ENCODE assay signal across 8 mouse cellular contexts in genomic region chr10:60002203-60002602, GRCm38 (mm10). TPM values are rescaled to one million over a fixed set of nuclear protein-coding genes. Genes with fewer than 3 reads are reported as not detected.
DNase-seq lines count a peak whose midpoint lies in the region; ATAC-seq lines count a peak whose summit lies in the region.

No protein-coding gene starts in this region.

- H3K27ac ChIP-seq in kidney, embryonic 15.5 days, result peak overlapping the region; percentile 100
- H3K27ac ChIP-seq in forebrain, embryonic 12.5 days, result peak overlapping the region; percentile 98
- peak overlapping the region; percentile 98 for H3K27ac ChIP-seq in stomach, embryonic 16.5 days (ENCODE audit: low read length)

- peak overlapping the region; percentile 80 for H3K9ac ChIP-seq in kidney, embryonic 15.5 days
- peak overlapping the region; percentile 68 for H3K9ac ChIP-seq in forebrain, embryonic 12.5 days
- peak overlapping the region; percentile 85 for H3K9ac ChIP-seq in stomach, embryonic 16.5 days (ENCODE audit: low read length)

- H3K36me3 ChIP-seq in kidney, embryonic 15.5 days, result peaks cover 24% of the 10 kb centered on the region
- peaks cover 12% of the 10 kb centered on the region for H3K36me3 ChIP-seq in forebrain, embryonic 12.5 days (replicated peaks)
- H3K36me3 ChIP-seq in stomach, embryonic 16.5 days (ENCODE audit: control insufficient read depth, insufficient read depth, low read length), result no peaks in the 10 kb centered on the region

- 4% methylated on average over 12 of the region's 12 CpGs for WGBS in kidney, embryonic 15.5 days
- WGBS in forebrain, embryonic 12.5 days, result 7% methylated on average over 12 of the region's 12 CpGs
- 2% methylated on average over 12 of the region's 12 CpGs for WGBS in stomach, embryonic 16.5 days

- H3K27me3 ChIP-seq in kidney, embryonic 15.5 days, result no peaks in the 10 kb centered on the region
- no peaks in the 10 kb centered on the region for H3K27me3 ChIP-seq in forebrain, embryonic 12.5 days
- no peaks in the 10 kb centered on the region for H3K27me3 ChIP-seq in stomach, embryonic 16.5 days (ENCODE audit: control insufficient read depth, insufficient read depth, low read length)

- H3K4me1 ChIP-seq in kidney, embryonic 15.5 days, result peaks cover 19% of the 10 kb centered on the region
- H3K4me1 ChIP-seq in forebrain, embryonic 12.5 days, result peaks cover 21% of the 10 kb centered on the region
- peaks cover 10% of the 10 kb centered on the region for H3K4me1 ChIP-seq in stomach, embryonic 16.5 days (ENCODE audit: control insufficient read depth, insufficient read depth, low read length)

- no peak for ATAC-seq in kidney, embryonic 15.5 days (replicated peaks; ENCODE audit: low FRiP score)
- no peak for ATAC-seq in forebrain, embryonic 12.5 days (ENCODE audit: low FRiP score)
- ATAC-seq in stomach, embryonic 16.5 days (ENCODE audit: insufficient read depth, low FRiP score), result no peak

- no peak for DNase-seq in kidney, postnatal 25 days
- peak; percentile 75 for DNase-seq in Muller cell, postnatal 12 days (ENCODE audit: inconsistent ontology term)
- peak; percentile 28 for DNase-seq in liver
- DNase-seq in ovary, adult 18-20 months (ENCODE audit: low spot score), result no peak
- DNase-seq in kidney, postnatal 4 days, result no peak

- peak overlapping the region; percentile 75 for H3K4me3 ChIP-seq in kidney, embryonic 15.5 days (replicated peaks)
- H3K4me3 ChIP-seq in forebrain, embryonic 12.5 days (replicated peaks), result peak overlapping the region; percentile 61
- peak overlapping the region; percentile 74 for H3K4me3 ChIP-seq in stomach, embryonic 16.5 days (replicated peaks; ENCODE audit: low read length)

- H3K9me3 ChIP-seq in kidney, embryonic 15.5 days (replicated peaks), result no peaks in the 10 kb centered on the region
- no peaks in the 10 kb centered on the region for H3K9me3 ChIP-seq in forebrain, embryonic 12.5 days
- no peaks in the 10 kb centered on the region for H3K9me3 ChIP-seq in stomach, embryonic 16.5 days (replicated peaks; ENCODE audit: control insufficient read depth, low read length)

- peak overlapping the region; percentile 77 for H3K4me2 ChIP-seq in kidney, embryonic 15.5 days
- peak overlapping the region; percentile 73 for H3K4me2 ChIP-seq in forebrain, embryonic 12.5 days
- H3K4me2 ChIP-seq in stomach, embryonic 16.5 days (ENCODE audit: low read depth, low read length), result peak overlapping the region; percentile 92

RNA-seq across cellular contexts. Expression of gene Ascc1, which starts 0.4 kb away (rescaled TPM):
- 48.7 and 50.6 TPM in 2 replicates for polyA plus RNA-seq in kidney, embryonic 15.5 days (2015; fragmentation: Nextera tagmentation; extraction: Ambion mirVana)
- 38.5 and 38.6 TPM in 2 replicates for polyA plus RNA-seq in forebrain, embryonic 12.5 days (2016; fragmentation: Nextera tagmentation; extraction: Ambion mirVana)
- polyA plus RNA-seq in stomach, embryonic 16.5 days (2015; fragmentation: Nextera tagmentation; extraction: Ambion mirVana), result 45.2 and 46.2 TPM in 2 replicates

RNA-seq across cellular contexts. Expression of gene Anapc16, which starts 0.7 kb away (rescaled TPM):
- polyA plus RNA-seq in kidney, embryonic 15.5 days (2015; fragmentation: Nextera tagmentation; extraction: Ambion mirVana), result 102 and 107 TPM in 2 replicates
- 100 and 106 TPM in 2 replicates for polyA plus RNA-seq in forebrain, embryonic 12.5 days (2016; fragmentation: Nextera tagmentation; extraction: Ambion mirVana)
- 75.6 and 90.7 TPM in 2 replicates for polyA plus RNA-seq in stomach, embryonic 16.5 days (2015; fragmentation: Nextera tagmentation; extraction: Ambion mirVana)

RNA-seq across cellular contexts. Expression of gene Ddit4, which starts 50.6 kb away (rescaled TPM):
- 31.0 and 36.3 TPM in 2 replicates for polyA plus RNA-seq in kidney, embryonic 15.5 days (2015; fragmentation: Nextera tagmentation; extraction: Ambion mirVana)
- polyA plus RNA-seq in forebrain, embryonic 12.5 days (2016; fragmentation: Nextera tagmentation; extraction: Ambion mirVana), result 58.9 and 61.6 TPM in 2 replicates
- polyA plus RNA-seq in stomach, embryonic 16.5 days (2015; fragmentation: Nextera tagmentation; extraction: Ambion mirVana), result 30.4 and 34.8 TPM in 2 replicates

Comparison
In these comparisons a context has a peak if more than half of its experiments do, and no peak if none do; other contexts are left out.
1. DNase-seq: peak in Muller cell, postnatal 12 days (single experiment) and liver (single experiment); none in kidney, postnatal 25 days (0 of 2), ovary, adult 18-20 months (single experiment) and kidney, postnatal 4 days (0 of 2).
2. Peak in every context shown above with its lines, with median percentiles within 50 percentile points of each other: H3K27ac ChIP-seq, H3K4me2 ChIP-seq, H3K4me3 ChIP-seq and H3K9ac ChIP-seq.